Mouse (Mus musculus) limb, embryonic 12.5 days (tissue): ENCODE data around the gene Ccdc27. TPM values are rescaled to one million over a fixed set of nuclear protein-coding genes. Genes with fewer than 3 reads are reported as not detected.

Experiments used
- ATAC-seq: fragments of 200-750 bp; cut with Nextera tagmentation; 2 replicates; pipeline ENCODE4 v1.8.0; 2017; ENCODE audit warnings: low read depth, moderate TSS enrichment; ENCODE audit not compliant: insufficient number of reproducible peaks, insufficient read depth, low FRiP score, low TSS enrichment
- H3K27ac ChIP-seq: fragments of 300-500 bp; sonication (generic); 2 replicates; pipeline ENCODE4 v1.5.1; 2016; ENCODE audit warnings: mild to moderate bottlenecking, moderate library complexity
- H3K27me3 ChIP-seq: fragments of 300-500 bp; sonication (generic); 2 replicates; pipeline ENCODE4 v1.6.1; 2016; ENCODE audit warnings: mild to moderate bottlenecking, moderate library complexity
- H3K36me3 ChIP-seq: fragments of 300-500 bp; sonication (generic); 2 replicates; pipeline ENCODE4 v1.6.1; 2016; ENCODE audit warnings: mild to moderate bottlenecking, moderate library complexity
- H3K4me1 ChIP-seq: fragments of 300-500 bp; sonication (generic); replicated peaks from 2 replicates; pipeline ENCODE4 v1.6.1; 2016
- H3K4me2 ChIP-seq: fragments of 300-500 bp; sonication (generic); 2 replicates; pipeline ENCODE4 v1.6.1; 2016; ENCODE audit warnings: mild to moderate bottlenecking, moderate library complexity
- H3K4me3 ChIP-seq: fragments of 300-500 bp; sonication (generic); replicated peaks from 2 replicates; pipeline ENCODE4 v1.5.1; 2016; ENCODE audit warnings: mild to moderate bottlenecking
- H3K9ac ChIP-seq: fragments of 300-500 bp; sonication (generic); replicated peaks from 2 replicates; pipeline ENCODE4 v1.6.1; 2016; ENCODE audit warnings: mild to moderate bottlenecking, moderate library complexity
- H3K9me3 ChIP-seq: fragments of 300-500 bp; sonication (generic); 2 replicates; pipeline ENCODE4 v1.6.1; 2016; ENCODE audit warnings: mild to moderate bottlenecking, moderate library complexity
- WGBS: fragments of 180-500 bp; shearing (Covaris S2); methylation state at CpG from one replicate; pipeline ENCODE4 v1.1.7; 2016; 5-methylcytosine and 5-hydroxymethylcytosine counted together
- polyA plus RNA-seq: library from polyadenylated mRNA; unstranded; fragments of >200 nt; fragmentation: Nextera tagmentation; extraction: Ambion mirVana; gene quantifications from 2 replicates; pipeline ENCODE4 v1.2.1, GENCODE M21; 2016

Gene Ccdc27
- polyA plus RNA-seq, 1 experiment from 2014 or later: not detected

GRCm38 (mm10) chr4:154064827-154065773 is 22.6 kb upstream of the Ccdc27 start:
- no peak overlapping the region for H3K9ac ChIP-seq
- no peak overlapping the region for H3K27ac ChIP-seq
- WGBS: 61% methylated on average over 14 of the region's 14 CpGs

GRCm38 (mm10) chr4:154057696-154058095 is 15.2 kb upstream of the Ccdc27 start:
- H3K4me3 ChIP-seq: no peak overlapping the region
- no peak for ATAC-seq
- 51% methylated on average over 4 of the region's 4 CpGs for WGBS
- H3K9me3 ChIP-seq: no peaks in the 10 kb centered on the region
- peaks cover 10% of the 10 kb centered on the region; the same call in 1 of the 2 replicates for H3K27me3 ChIP-seq
- no peak overlapping the region for H3K9ac ChIP-seq
- no peak overlapping the region for H3K4me2 ChIP-seq
- no peaks in the 10 kb centered on the region; the same call in 1 of the 2 replicates for H3K4me1 ChIP-seq
- no peaks in the 10 kb centered on the region for H3K36me3 ChIP-seq
- H3K27ac ChIP-seq: no peak overlapping the region

More at GRCm38 (mm10) chr4:154064827-154065773, 22.6 kb upstream of the Ccdc27 start:
- H3K4me1 ChIP-seq: no peaks in the 10 kb centered on the region
- no peaks in the 10 kb centered on the region for H3K36me3 ChIP-seq
- no peak overlapping the region for H3K4me2 ChIP-seq
- no peak overlapping the region for H3K4me3 ChIP-seq
- peak; percentile 27; the same call in 1 of the 2 replicates for ATAC-seq
- peaks cover 46% of the 10 kb centered on the region for H3K27me3 ChIP-seq
- H3K9me3 ChIP-seq: no peaks in the 10 kb centered on the region

GRCm38 (mm10) chr4:154056661-154057060 is 14.2 kb upstream of the Ccdc27 start:
- 0 out of 2 replicates have a peak overlapping the region, but pooled peaks have one; percentile 18 for H3K9ac ChIP-seq
- no peaks in the 10 kb centered on the region; the same call in 1 of the 2 replicates for H3K4me1 ChIP-seq
- WGBS: 36% methylated on average over 2 of the region's 2 CpGs
- no peak overlapping the region for H3K27ac ChIP-seq
- no peak overlapping the region for H3K4me2 ChIP-seq
- no peaks in the 10 kb centered on the region for H3K36me3 ChIP-seq
- ATAC-seq: no peak
- H3K27me3 ChIP-seq: peaks cover 6% of the 10 kb centered on the region; the same call in 1 of the 2 replicates
- H3K4me3 ChIP-seq: no peak overlapping the region
- H3K9me3 ChIP-seq: no peaks in the 10 kb centered on the region

- Histone ChIP-seq H3K4me3 (no peak overlapping the region), H3K27ac (no peak overlapping the region), H3K36me3 (no peaks in the 10 kb centered on the region), H3K9me3 (no peaks in the 10 kb centered on the region), H3K4me1 (no peaks in the 10 kb centered on the region; the same call in 1 of the 2 replicates), H3K27me3 (peaks cover 6% of the 10 kb centered on the region; the same call in 1 of the 2 replicates), H3K4me2 (no peak overlapping the region), H3K9ac (no peak overlapping the region)
- ATAC-seq: no peak
- whole genome bisulfite sequencing: 71% methylated on average over 2 of the region's 2 CpGs
Observed at GRCm38 (mm10) chr4:154056046-154056445, 13.6 kb upstream of the Ccdc27 start.

- no peak for ATAC-seq
Observed at GRCm38 (mm10) chr4:154055482-154055881, 13.0 kb upstream of the Ccdc27 start.

GRCm38 (mm10) chr4:154053065-154053464 is 10.6 kb upstream of the Ccdc27 start:
- Histone ChIP-seq H3K9me3 (no peaks in the 10 kb centered on the region), H3K9ac (no peak overlapping the region), H3K4me3 (no peak overlapping the region), H3K27ac (no peak overlapping the region), H3K36me3 (no peaks in the 10 kb centered on the region), H3K27me3 (no peaks in the 10 kb centered on the region), H3K4me2 (no peak overlapping the region), H3K4me1 (no peaks in the 10 kb centered on the region; the same call in 1 of the 2 replicates)
- 58% methylated on average over 4 of the region's 4 CpGs for WGBS
- ATAC-seq: no peak

More at GRCm38 (mm10) chr4:154055482-154055881, 13.0 kb upstream of the Ccdc27 start:
- Histone ChIP-seq H3K9ac (no peak overlapping the region), H3K9me3 (no peaks in the 10 kb centered on the region), H3K4me1 (no peaks in the 10 kb centered on the region; the same call in 1 of the 2 replicates), H3K4me3 (no peak overlapping the region), H3K36me3 (no peaks in the 10 kb centered on the region), H3K27ac (no peak overlapping the region), H3K4me2 (no peak overlapping the region), H3K27me3 (peaks cover 6% of the 10 kb centered on the region; the same call in 1 of the 2 replicates)
- WGBS: 85% methylated on average over 7 of the region's 7 CpGs

- Histone ChIP-seq H3K27me3 (no peaks in the 10 kb centered on the region), H3K27ac (no peak overlapping the region), H3K4me2 (no peak overlapping the region), H3K4me3 (no peak overlapping the region), H3K9me3 (no peaks in the 10 kb centered on the region), H3K9ac (no peak overlapping the region), H3K36me3 (no peaks in the 10 kb centered on the region), H3K4me1 (no peaks in the 10 kb centered on the region)
- no peak for ATAC-seq
- WGBS: 86% methylated on average over 3 of the region's 3 CpGs
Observed at GRCm38 (mm10) chr4:154051401-154051800, 8.9 kb upstream of the Ccdc27 start.

- H3K4me2 ChIP-seq: no peak overlapping the region
- H3K27ac ChIP-seq: no peak overlapping the region
- no peak for ATAC-seq
- no peaks in the 10 kb centered on the region for H3K4me1 ChIP-seq
- WGBS: 65% methylated on average over 5 of the region's 5 CpGs
- H3K36me3 ChIP-seq: no peaks in the 10 kb centered on the region
- H3K9me3 ChIP-seq: no peaks in the 10 kb centered on the region
- H3K4me3 ChIP-seq: no peak overlapping the region
- H3K9ac ChIP-seq: no peak overlapping the region
- peaks cover 3% of the 10 kb centered on the region; the same call in 1 of the 2 replicates for H3K27me3 ChIP-seq
Observed at GRCm38 (mm10) chr4:154045837-154046236, 3.4 kb upstream of the Ccdc27 start.

GRCm38 (mm10) chr4:154037123-154037522 is 5.4 kb downstream of the Ccdc27 start:
- H3K27ac ChIP-seq: no peak overlapping the region
- no peaks in the 10 kb centered on the region for H3K36me3 ChIP-seq
- no peak overlapping the region for H3K4me2 ChIP-seq
- no peak overlapping the region for H3K4me3 ChIP-seq
- H3K9ac ChIP-seq: no peak overlapping the region
- no peaks in the 10 kb centered on the region for H3K4me1 ChIP-seq
- WGBS: 40% methylated on average over 3 of the region's 3 CpGs
- H3K27me3 ChIP-seq: peaks cover 32% of the 10 kb centered on the region
- H3K9me3 ChIP-seq: no peaks in the 10 kb centered on the region
- ATAC-seq: no peak

GRCm38 (mm10) chr4:154028646-154029045 is 13.8 kb downstream of the Ccdc27 start:
- Histone ChIP-seq H3K4me1 (peaks cover 10% of the 10 kb centered on the region), H3K27ac (no peak overlapping the region), H3K4me2 (no peak overlapping the region), H3K27me3 (peaks cover 49% of the 10 kb centered on the region), H3K9ac (no peak overlapping the region), H3K9me3 (no peaks in the 10 kb centered on the region), H3K36me3 (no peaks in the 10 kb centered on the region), H3K4me3 (no peak overlapping the region)
- ATAC-seq: no peak

GRCm38 (mm10) chr4:154028066-154028465 is 14.4 kb downstream of the Ccdc27 start:
- Histone ChIP-seq H3K27ac (no peak overlapping the region), H3K4me3 (no peak overlapping the region), H3K9ac (no peak overlapping the region), H3K36me3 (no peaks in the 10 kb centered on the region), H3K27me3 (peaks cover 52% of the 10 kb centered on the region), H3K4me1 (peaks cover 10% of the 10 kb centered on the region), H3K9me3 (no peaks in the 10 kb centered on the region), H3K4me2 (no peak overlapping the region)
- ATAC-seq: no peak
- 80% methylated on average over 7 of the region's 7 CpGs for WGBS
